Mouse (Mus musculus): ENCODE measurements around the gene Tmie. TPM values are rescaled to one million over a fixed set of nuclear protein-coding genes. Genes with fewer than 3 reads are reported as not detected.

Gene Tmie
- 2.9 TPM for polyA plus RNA-seq (2014; fragmentation: Illumina TruSeq; extraction: RNeasy Lipid Tissue Mini Kit (QIAGEN cat#74804))

DNA sequence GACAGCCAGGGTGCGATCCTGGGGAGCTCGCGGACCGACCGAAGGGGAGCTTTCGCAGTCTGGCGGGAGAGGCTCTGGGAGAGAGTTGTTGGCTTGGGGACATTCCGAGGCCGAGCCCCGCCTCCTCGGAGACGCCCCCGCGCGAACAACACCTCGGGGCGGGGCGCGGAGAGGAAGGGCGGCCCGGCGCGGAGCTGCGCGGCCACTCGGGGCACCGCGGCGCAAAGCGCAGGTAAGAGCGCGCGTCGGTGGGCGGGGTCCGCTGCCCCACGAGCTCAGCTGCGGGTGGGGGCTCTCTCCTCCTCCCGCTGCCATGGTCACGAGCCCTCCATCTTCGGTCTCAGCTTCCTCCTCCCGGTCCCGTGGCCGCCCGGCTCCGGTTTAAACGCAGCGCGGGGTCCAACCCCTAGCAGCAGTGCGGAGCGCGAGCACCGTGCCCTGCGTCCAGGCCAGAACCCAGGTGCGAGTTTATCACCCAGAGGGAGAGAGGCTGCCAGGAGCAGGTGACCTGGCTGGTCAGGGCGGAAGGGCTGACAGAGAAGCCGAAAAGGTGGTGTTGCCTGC, at the start of gene Tmie:
Tmie (minus strand) TSS at position 116 of the 564 bp plus-strand sequence.

DNA sequence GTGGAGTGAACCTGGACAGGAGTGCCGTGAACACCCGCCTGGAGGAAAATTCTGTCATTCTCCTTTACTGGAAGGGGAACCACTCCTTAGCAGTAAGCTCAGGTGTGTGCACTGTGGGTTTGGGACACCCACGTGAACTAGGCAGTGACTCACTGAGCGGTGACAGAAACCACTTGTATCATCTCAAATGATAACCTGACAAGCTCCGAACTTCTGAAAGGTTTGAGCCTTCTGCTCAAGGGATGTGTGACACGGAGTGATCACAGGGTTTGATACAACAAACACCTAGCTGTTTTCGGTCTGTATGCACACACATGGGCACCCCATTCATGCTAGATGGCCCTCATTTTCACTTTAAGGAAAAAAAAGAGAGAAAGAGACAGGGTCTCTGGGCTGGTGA, 36.9 kb upstream of the Tmie start, which contains the start of gene Fam240a:
Fam240a (minus strand) TSS at position 76 of the 400 bp plus-strand sequence.

DNA sequence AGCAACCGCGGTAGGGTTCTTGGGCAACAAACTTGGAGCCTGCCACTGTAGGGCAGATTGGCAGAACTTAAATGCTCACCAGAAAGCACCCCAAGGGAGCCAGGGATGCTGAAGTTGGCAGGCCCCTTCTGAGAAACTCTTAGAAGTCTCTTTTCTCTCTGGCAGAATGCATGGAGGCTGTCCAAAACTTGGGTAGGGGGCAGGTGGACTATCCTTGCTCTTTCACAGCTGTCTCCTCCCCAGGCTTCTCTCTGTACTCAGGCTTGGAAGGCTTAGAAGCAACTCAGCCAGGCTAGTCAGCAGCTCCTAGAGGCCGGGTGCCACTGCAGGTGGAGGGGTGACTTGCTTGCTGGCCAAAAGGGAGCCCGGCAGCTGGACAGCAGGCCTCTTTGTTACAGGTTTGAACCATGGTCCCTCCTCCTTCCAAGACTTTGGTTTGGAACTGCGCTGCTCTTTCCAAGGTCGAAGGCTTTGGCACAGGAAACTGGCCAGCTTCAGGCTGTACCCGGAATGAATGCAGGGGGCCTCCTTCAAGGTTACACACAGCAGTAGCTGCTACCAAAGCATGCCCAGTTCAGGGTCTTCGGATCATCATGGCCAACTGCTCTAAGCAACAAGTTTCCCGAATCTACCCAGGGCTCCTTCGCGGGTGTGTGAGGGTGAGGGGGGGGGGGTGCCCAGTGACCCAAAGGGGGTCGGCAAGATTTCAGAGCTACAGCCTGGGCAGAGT, 557 bp downstream of the Tmie start, which contains the start of gene Als2cl:
Als2cl (plus strand) TSS at position 680 of the 730 bp plus-strand sequence.

DNA sequence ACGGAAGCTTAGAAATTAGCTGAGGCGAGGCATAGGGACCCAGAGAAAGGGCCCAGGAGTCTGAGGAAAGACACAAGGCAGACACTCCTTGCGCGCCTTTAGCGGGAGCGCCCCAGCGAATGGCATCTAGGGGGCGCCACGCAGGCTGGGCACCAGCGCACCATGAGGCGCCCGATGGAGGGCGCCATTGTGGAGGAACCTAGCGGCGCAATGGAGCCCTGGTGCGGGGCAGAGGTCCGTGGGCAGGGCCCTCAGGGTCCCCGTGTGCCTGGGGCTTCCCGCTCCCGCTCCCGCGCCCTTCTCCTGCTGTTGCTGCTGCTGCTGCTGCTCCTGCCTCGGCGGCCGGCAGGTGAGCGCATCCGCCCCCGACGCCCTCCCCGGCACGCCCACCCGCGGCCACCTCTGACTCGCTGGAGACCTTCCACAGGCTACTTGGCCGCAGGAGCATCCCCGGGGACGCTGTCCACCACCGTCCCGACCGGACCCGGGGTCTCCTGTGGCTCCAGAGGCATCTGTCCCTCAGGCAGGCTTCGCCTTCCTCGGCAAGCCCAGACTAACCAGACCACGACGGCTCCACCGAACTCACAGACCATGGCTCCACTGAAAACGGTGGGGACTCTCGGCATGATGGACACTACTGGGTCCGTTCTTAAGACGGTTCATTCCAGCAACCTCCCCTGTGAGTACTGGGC, 22.0 kb downstream of the Tmie start, which contains the start of gene Prss50:
Prss50 (plus strand) TSS at position 187 of the 692 bp plus-strand sequence.

DNA sequence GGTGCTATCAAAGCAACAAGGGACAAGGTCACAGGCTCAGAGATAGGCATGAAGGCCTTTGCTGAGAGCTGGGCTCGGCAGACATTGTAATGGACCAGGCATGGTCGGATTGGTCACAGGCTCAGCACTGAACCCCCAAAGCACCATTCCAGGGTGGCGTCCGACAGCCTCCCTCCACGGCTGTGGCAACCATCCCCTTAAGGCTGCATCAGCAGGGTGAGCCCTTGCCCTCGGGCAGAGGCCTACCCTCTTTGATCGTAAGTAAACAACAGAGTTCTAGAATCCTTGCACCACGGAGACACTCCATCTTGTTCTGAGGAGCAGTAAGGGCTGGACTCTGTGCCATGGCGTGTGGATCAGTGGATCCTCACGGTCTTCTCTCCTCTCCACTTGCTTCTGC, 35.7 kb downstream of the Tmie start, which contains the start of gene Prss46:
Prss46 (plus strand) TSS at position 301 of the 400 bp plus-strand sequence.

DNA sequence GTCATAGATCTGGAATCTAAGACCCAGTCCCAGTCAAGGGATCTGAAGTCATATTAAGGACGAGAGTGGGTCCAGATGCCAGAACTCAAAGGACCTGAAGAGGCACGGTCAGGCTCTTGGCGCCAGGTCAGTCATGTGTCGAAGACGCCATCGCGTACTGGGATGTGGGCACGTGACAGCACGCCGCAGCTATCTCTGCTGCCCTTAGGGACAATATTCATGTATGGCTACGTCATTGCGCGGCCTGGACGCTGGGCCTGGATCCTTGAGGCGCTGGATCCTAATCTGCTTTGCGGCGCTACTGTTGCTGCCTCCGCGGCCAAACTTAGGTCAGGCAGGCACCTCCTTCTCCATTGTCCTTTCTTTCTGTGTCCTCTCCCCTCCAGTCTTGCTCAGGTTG, 45.5 kb downstream of the Tmie start, which contains the start of gene Prss45:
Prss45 (plus strand) TSS at position 178 of the 400 bp plus-strand sequence.

DNA sequence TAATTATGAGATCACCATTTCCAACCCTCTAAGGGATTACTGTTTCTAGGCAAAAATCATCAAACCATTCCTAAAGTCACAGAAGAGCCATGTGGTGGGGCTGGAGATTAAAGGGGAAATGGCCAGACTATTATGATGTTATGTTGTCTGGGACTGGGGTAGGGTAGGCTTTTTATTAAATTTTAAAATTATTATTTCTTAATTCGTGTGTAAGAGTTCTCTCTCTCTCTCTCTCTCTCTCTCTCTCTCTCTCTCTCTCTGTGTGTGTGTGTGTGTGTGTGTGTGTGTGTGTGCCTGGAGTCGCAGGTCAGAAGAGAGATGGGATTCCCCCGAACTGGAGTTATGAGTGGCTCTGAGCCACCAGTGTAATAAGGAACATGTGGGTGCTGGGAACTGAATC, 53.5 kb downstream of the Tmie start, which contains the start of gene Prss43:
Prss43 (plus strand) TSS at position 301 of the 400 bp plus-strand sequence.

Other genes with a start within 250 kb of the Tmie start
- not detected for gene Nbeal2, start 226.0 kb downstream of the Tmie start, polyA plus RNA-seq (2014; fragmentation: Illumina TruSeq; extraction: RNeasy Lipid Tissue Mini Kit (QIAGEN cat#74804))
- not detected for gene Ccdc12, start 223.6 kb downstream of the Tmie start, polyA plus RNA-seq (2014; fragmentation: Illumina TruSeq; extraction: RNeasy Lipid Tissue Mini Kit (QIAGEN cat#74804))
- not detected for gene Myl3, start 138.3 kb downstream of the Tmie start, polyA plus RNA-seq (2014; fragmentation: Illumina TruSeq; extraction: RNeasy Lipid Tissue Mini Kit (QIAGEN cat#74804))
- 0.20 TPM for gene Pth1r, start 133.0 kb downstream of the Tmie start, polyA plus RNA-seq (2014; fragmentation: Illumina TruSeq; extraction: RNeasy Lipid Tissue Mini Kit (QIAGEN cat#74804))
- not detected for gene Prss42, start 81.9 kb downstream of the Tmie start, polyA plus RNA-seq (2014; fragmentation: Illumina TruSeq; extraction: RNeasy Lipid Tissue Mini Kit (QIAGEN cat#74804))
- not detected for gene Prss44, start 66.1 kb downstream of the Tmie start, polyA plus RNA-seq (2014; fragmentation: Illumina TruSeq; extraction: RNeasy Lipid Tissue Mini Kit (QIAGEN cat#74804))
- not detected for gene Prss43, start 53.4 kb downstream of the Tmie start, polyA plus RNA-seq (2014; fragmentation: Illumina TruSeq; extraction: RNeasy Lipid Tissue Mini Kit (QIAGEN cat#74804))
- gene Prss45, start 45.5 kb downstream of the Tmie start, polyA plus RNA-seq (2014; fragmentation: Illumina TruSeq; extraction: RNeasy Lipid Tissue Mini Kit (QIAGEN cat#74804)): not detected
- not detected for gene Prss46, start 35.6 kb downstream of the Tmie start, polyA plus RNA-seq (2014; fragmentation: Illumina TruSeq; extraction: RNeasy Lipid Tissue Mini Kit (QIAGEN cat#74804))
- gene Prss50, start 22.1 kb downstream of the Tmie start, polyA plus RNA-seq (2014; fragmentation: Illumina TruSeq; extraction: RNeasy Lipid Tissue Mini Kit (QIAGEN cat#74804)): not detected
- gene Als2cl, start 243 bp downstream of the Tmie start, polyA plus RNA-seq (2014; fragmentation: Illumina TruSeq; extraction: RNeasy Lipid Tissue Mini Kit (QIAGEN cat#74804)): 1.5 TPM
- not detected for gene Fam240a, start 36.7 kb upstream of the Tmie start, polyA plus RNA-seq (2014; fragmentation: Illumina TruSeq; extraction: RNeasy Lipid Tissue Mini Kit (QIAGEN cat#74804))
- gene Tdgf1, start 66.0 kb upstream of the Tmie start, polyA plus RNA-seq (2014; fragmentation: Illumina TruSeq; extraction: RNeasy Lipid Tissue Mini Kit (QIAGEN cat#74804)): 8.8 TPM
- gene Lrrc2, start 71.4 kb upstream of the Tmie start, polyA plus RNA-seq (2014; fragmentation: Illumina TruSeq; extraction: RNeasy Lipid Tissue Mini Kit (QIAGEN cat#74804)): 47.9 TPM
- gene Rtp3, start 110.5 kb upstream of the Tmie start, polyA plus RNA-seq (2014; fragmentation: Illumina TruSeq; extraction: RNeasy Lipid Tissue Mini Kit (QIAGEN cat#74804)): 0.23 TPM
- gene Ltf, start 139.2 kb upstream of the Tmie start, polyA plus RNA-seq (2014; fragmentation: Illumina TruSeq; extraction: RNeasy Lipid Tissue Mini Kit (QIAGEN cat#74804)): 14.5 TPM
- gene Ccrl2, start 177.4 kb upstream of the Tmie start, polyA plus RNA-seq (2014; fragmentation: Illumina TruSeq; extraction: RNeasy Lipid Tissue Mini Kit (QIAGEN cat#74804)): 3.1 TPM
- gene Lrrfip2, start 237.5 kb upstream of the Tmie start, polyA plus RNA-seq (2014; fragmentation: Illumina TruSeq; extraction: RNeasy Lipid Tissue Mini Kit (QIAGEN cat#74804)): 49.2 TPM

All from ovary, adult 10 weeks (tissue).